Mouse (Mus musculus) 416B (cell line): ENCODE data around the gene Gimap9.
A peak's percentile ranks its signal among the peaks of the same experiment; 100 is the strongest.

ENCODE experiments used
- DNase-seq: peaks from one replicate; pipeline ENCODE4 v3.0.0; 2011; ENCODE audit warnings: low read depth

Gimap9 gene

DNA sequence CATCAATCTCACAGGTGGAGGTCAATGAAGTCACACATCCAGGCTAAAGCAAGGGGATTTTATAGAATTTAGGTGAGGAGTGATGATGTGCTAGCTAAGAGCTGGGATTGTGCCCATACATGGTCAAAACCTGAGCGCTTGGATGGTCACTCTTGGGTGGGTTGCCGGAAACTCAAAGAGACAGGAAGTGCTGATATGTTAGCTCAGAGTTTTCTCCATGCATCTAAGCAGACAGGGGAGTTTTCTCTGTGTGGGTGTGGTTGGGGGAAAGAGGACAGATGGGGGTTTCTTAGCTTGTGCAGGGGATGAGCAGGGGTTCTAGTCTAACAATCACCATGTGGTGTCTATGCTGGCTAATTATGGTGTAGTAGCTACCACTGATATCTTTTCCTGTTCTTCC, 13.4 kb downstream of the Gimap9 start:
- no peak for DNase-seq

DNA sequence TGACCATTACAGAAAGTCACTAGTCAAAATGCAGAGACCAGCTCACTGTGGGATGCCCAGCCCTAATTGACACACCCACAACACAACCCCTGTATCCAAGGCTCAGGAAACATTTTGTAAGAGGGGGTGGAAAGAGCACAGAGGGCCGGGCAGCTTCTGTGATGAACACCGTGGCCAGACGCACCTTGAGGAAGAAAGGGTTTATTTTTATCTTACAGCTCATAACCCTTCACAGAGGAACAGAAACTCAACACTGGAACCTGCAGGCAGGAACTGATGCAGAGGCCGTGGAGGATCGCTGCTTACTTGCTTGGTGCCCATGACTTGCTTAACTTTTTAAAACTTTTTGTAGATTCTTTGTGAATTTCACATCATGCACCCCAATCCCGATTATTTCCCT, 17.0 kb downstream of the Gimap9 start:
- DNase-seq = no peak

DNA sequence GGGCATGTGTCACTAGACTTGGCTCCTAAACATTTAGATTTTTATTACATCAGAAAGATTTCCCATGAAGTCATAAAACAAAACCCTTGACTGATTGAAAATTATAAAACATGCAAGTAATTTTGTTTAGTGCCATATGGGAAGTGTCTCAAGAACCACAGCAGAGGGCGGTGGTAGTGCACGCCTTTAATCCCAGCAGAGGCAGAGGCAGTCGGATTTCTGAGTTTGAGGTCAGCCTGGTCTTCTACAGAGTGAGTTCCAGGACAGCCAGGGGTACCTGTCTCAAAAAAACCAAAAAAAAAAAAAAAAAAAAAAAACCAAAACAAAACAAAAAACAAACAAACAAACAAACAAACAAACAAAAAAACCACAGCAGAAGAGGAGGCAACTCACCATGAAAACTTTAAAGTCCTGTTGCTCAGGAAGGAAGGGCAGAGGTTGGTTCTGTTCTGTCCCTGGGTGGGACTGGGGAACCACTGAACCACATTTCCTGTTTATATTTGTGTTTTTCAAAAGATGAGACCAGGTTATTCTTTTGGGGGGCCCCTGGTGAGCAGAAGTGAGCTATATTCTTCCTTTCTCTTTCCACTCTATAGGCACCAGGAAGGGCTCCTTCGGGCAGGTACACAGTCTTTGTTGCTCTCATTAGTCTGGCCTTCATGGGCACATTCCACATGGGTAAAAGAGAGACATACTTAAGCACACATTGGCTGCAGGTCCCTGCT, 21.1 kb downstream of the Gimap9 start:
- no peak for DNase-seq

DNA sequence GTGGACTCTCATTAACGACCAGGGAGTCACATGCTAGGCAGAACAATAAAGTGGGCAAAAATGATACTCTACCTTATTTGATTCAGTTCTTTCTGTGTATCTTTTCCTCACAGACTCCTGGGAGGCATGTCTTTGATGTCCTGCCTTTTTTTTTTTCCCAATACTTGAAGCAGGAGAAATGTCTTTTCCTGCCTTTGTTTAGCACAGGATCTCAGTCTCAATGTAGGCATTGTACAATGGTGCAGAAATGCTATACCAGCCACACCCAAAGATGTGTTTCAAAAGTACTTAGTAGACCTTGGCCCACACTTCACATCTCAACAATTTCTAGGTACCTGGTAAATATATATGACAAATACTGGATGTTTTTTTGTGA, 21.6 kb downstream of the Gimap9 start:
- no peak for DNase-seq

DNA sequence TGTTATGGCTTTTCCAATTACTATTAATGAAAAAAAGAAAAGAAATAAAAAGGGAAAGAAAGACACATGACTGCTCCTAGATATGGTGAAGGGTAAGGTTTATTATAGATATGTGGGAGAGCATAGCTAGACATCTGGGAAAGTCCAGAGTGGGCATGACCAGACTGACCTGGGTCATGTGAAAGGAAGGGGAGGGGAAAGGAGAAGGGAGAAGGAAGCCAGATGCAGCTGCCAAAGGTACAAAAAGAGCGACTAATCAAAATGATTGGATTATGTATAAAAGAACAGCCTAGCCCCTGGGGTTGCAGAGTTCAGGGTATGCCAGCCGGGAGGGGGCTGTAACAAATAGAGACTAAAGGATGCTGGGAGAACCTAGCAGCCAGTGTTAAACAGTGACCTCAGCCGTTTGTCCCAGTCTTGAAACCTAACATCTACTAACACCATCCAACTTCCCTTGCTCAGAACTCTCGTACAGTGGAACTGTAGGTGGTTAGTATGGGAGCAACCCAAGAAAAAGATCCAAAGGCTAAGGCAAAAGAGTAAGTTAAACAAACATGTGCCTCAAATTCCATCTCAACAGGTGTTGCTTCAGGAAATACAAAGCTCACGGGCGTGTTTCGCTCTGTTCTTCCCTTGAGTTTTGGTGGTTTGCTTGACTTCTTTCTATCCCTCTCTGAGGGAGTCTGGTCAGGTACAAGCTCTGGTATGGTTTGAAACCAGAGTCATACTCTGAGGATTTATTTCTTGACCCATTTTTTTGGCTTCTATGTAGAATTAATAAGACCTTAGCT, 22.3 kb downstream of the Gimap9 start:
- no peak for DNase-seq

DNA sequence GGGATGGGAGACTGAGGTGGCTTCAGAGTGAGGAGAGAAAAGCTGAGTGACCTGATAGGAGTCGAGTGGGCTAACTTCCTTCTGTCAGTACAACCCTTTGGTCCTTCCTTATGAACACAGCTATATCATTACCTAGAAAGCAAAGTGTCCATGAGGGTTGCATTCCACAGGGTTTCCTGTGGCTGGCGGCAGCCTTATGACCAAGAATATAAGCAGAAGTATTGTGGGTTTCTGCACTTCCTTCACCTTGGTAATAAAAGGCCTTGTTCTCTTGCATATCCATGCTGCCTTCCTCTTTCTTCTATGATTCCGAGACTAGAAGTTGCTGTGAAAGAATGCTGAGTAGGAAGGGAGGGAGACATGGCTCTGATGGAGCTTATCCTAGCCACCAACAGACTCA, 23.0 kb downstream of the Gimap9 start:
- DNase-seq = peak; percentile 80

DNA sequence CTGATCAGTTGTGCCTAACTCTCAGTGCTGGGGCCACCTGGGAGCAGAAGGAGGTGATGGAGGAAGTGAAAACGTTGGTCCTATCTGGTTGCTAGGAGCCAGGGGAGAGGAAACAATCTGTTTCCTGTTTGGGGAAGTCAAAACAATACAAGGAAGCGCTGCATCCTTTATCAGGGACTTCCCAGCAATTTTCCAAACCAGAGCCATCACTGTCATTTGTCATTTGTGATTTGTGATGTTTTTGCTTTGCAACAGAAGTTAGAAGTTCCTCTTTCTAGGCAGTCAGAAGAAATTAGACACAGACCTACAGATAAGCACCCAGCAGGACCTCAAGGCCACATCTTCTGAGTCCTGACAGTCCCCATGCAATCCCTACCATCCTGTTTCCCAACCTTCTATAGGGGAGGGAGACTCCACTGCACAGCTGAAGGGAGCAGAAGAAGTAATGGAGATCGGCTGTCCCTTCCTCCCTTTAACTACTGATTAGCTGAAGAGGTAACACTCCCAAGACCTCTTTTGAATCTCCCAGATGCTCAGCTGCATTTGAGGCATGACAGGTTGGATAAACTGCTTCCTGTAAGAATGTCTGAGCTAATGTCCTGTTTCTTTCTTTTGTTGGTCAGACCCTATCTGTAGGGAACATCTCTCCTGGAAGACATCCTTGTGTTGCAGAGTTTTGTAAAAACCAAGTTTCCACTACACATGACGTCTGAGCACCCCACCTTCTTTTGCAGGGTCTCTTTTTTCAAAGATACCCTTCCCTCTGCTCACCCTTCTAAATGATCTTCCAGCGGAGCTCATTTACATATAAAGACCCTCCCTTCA, 24.5 kb downstream of the Gimap9 start:
- peak; percentile 56 for DNase-seq

DNA sequence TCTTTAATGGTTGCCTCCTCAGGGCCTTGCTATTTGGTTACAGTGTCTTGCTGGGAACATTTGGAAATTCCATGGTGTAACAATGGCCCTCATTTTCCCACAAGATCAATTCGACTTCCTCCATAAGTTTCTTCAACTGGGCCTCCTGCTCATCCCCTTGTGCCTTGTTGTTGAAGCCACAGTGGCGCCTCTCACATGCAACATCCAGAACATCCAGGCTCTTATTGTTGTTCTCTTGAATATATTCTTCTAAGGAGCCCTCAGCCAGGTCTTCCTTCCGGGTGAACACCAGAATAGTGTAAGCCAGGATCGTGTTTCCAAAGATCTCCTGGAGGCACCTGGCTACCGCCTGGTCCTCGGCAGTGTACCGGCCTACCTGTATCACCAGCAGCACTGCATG, 26.2 kb downstream of the Gimap9 start:
- DNase-seq = no peak

DNA sequence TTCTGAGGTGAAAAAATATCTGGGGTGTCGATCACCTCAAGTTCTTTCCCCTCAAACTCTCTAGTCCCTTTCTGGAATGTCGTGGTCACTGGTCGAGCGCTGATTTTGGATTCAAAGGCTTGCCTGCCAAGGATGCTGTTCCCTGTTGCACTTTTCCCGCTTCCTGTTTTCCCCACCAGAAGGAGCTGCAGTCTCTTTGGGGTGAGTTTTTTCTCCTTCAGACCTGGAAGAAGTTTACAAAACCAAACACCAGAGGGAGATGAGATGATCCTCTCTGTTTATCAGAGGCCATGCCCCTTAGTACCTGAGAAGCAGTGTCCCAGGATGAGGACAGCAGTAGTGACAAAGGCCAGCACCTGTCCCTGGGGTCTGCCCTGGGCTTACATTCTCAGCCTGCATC, 26.7 kb downstream of the Gimap9 start:
- no peak for DNase-seq

DNA sequence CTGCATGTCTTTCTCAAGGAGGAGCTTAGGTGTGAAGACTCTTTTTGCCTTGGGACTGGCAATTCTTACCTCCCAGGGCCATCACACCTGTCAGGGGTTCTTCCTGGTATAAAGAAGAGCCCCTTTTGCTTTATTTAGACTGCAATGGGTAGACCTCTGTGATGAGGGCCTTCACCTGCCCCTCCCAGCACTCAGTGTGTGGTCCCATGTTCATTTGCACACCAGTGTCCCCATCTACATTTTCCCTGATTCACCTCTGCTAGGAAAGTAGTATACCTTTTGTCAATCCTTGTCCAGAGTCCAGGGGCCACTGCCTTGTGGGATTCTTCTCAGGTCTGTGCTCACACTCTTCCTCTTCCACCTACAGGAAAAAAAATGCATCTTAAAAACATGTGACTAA, 28.2 kb downstream of the Gimap9 start:
- DNase-seq = no peak

DNA sequence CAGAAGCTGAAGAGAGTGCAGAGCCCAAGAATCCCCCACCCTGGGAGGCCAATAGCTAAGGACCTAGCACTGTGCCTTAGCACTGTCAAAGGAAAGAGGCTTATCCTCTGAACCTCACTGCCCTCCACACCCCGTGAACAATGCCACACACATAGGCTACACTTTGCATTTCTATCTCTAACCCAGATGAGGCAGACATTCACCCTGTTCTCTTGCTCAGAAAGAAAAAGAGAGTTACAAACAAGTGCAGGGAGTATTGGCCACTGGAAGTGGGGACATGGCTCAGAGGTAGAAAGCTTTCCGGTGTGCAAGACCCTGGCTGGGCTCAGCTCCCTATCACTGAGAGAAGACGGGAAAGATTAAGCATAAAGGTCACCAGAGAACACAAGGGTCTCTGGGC, 30.2 kb downstream of the Gimap9 start:
- DNase-seq = no peak

DNA sequence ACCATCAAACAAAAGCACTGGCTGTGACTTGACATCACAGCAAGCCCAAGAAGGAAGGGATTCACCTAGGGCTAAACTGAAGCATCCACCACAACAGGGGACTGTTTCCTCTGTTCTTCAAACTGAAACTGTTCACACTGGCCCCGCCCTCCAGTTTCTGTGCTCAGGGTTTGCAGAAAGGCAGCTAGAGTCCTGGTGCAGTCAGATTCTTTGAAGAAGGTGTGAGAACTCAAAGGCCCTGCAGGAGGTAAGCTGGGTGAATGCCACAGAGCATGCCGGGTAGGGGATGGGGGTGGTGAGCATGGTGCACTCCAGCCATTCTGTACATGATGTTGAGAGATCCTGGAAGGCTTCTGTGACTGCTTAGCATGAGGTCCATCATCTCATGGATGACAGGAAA, 42.5 kb downstream of the Gimap9 start, which contains the start of the genes Gm28053 and Gimap7:
Gm28053 (plus strand) TSS at position 153 of the 400 bp plus-strand sequence.
Gimap7 (plus strand) TSS at position 167 of the 400 bp plus-strand sequence.
- no peak for DNase-seq

DNA sequence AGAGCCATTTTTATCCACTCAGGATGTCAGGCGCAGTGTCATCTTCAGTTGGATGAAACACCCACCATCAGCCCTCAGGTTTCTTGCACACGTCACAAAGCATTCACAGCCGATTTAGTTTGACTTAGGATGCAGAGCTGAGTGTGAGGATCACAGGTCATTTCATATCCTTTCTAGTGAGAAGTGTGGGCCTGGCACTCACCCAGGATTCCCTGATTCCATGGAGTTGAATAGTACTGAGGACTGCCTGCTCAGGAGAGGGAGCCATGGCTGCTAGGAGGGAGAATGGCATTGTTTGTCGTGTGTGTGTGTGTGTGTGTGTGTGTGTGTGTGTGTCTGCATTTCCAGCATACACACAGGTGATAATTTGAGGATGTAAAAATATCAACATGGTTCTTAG, 44.4 kb downstream of the Gimap9 start:
- no peak for DNase-seq

DNA sequence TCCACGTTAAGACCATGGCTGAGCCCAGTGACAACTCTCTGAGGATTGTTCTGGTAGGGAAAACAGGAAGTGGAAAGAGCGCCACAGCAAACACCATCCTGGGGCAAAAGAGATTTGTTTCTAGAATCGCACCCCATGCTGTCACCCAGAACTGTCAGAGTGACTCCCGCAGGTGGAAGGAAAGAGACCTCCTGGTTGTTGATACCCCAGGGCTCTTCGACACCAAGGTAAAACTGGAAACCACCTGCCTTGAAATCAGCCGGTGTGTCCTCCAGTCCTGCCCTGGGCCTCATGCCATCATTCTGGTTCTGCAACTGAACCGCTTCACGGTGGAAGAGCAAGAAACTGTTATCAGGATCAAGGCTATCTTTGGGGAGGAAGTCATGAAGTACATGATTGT, 47.5 kb downstream of the Gimap9 start:
- no peak for DNase-seq

DNA sequence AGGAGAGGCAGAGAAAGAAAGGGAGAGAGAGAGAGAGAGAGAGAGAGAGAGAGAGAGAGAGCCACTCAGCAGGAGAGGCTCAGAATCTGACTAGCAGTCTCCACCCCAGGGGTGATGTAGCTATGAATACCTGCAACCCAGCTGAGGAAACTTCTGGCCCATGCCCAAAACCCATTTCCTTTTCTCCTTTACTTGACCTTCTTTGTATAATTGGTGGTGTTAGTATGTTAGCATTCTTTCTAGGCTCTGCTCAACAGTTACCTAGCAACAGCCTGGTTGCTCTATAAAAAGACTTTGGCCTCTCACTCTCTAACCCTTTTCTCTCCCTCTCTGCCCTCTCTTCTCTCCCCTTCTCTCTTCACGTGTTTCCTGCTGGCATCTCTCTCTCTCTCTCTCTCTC, 49.5 kb downstream of the Gimap9 start:
- DNase-seq = peak; percentile 17

DNA sequence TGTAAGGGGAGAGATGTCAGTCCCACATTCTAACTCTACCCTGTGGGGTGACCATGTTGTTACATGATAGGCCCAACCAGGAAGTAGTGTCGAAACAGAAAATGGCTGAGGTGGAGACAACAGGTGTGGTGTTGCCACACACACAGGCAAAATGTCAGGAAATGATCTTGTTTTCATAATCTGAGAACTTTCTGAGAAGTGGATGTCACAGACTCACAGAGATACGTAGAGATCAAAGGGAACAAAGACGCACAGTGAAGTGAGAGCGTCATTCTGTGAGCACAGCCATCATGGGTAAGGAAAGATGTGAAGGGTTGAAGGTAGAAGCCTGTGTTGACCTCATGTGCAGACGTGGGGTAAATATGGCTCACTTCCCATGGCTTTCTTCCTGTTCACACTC, 51.8 kb downstream of the Gimap9 start:
- DNase-seq = no peak
